Mouse (Mus musculus): ENCODE measurements around the gene Olfr340.
"Not testable (repeated sequence)": the region's sequence is repeated elsewhere in the genome, so short reads cannot be mapped to it uniquely, and the experiment has no call there.

Olfr340 gene

DNA sequence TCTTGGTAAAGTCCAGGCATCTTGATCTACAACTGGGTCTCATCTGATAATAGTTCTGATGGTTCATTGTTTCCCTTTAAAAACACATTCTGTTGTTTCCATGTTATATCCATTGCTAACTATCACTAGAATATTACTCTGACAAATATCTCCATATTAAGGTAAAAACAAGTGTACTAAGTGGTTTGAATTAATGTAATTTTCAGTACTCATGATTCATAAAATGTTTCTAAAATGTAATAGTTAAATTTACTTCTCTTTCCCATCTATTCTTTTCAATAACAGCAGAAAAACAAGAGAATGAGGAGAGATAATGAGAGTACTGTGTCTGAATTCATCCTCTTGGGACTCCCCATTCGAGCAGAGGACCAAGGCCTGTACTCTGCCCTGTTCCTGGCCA, at the start of gene Olfr340:
TSS of gene Olfr340 (plus strand) at position 301 of the 400 bp plus-strand sequence.
- no peak for DNase-seq

DNA sequence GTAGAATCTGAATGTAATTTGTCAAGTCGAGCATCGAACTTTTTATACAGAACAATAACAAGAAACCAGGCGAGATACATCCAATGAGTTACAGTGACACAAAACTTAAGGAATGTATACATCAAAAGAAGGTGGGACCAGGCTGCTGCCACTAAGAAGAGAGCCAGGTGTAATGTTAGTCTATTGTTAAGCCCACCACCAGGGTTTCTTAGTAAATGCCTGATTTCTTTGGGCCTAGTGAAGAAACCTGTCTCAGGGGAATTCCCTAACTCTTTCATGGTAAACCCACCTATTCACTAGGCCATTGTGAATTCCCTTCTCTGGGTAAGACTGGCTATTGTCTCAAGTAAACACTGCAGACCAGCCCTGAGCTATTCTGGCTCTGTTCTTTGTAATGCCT, 37.2 kb upstream of the Olfr340 start:
- not testable (repeated sequence) for DNase-seq

DNA sequence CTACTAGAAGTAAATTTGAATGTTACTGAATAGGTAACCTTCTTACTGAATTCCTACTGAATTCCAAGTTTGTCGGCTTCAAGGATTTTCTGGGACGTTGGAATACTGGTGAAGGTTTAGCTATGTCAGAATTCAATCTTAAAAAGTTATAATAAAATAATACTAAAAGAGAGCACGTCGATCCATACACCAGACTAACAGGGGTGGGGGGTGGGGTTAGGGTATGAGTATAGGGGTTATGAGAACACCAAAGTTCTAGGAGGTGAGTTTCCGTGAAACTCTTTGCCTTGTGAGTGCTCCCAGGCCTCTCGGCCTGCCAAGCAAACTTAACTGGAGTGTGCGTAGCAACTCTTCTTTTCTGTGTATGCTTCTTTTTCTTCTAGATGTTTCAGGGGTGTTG, 36.8 kb upstream of the Olfr340 start:
- not testable (repeated sequence) for DNase-seq

DNA sequence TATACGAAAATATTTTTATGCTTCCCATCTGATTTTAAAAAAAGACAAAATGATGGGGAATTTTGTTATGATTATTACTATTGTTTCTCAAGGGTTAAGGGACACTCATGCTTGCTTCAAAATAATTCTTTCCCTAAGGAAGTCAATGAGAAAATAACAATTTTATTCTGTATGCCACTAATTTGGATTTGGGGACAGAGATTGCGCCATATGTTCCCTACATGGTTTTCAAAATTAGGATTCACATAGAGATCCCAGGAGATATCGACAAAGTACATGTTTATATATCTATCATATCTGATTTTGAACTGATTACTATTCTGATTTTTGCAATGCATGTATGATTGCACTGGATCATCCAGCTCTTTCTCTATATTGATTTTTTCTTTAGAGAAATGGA, 33.7 kb upstream of the Olfr340 start, which contains the start of gene Olfr339:
TSS of gene Olfr339 (plus strand) at position 301 of the 400 bp plus-strand sequence.
- DNase-seq: no peak

DNA sequence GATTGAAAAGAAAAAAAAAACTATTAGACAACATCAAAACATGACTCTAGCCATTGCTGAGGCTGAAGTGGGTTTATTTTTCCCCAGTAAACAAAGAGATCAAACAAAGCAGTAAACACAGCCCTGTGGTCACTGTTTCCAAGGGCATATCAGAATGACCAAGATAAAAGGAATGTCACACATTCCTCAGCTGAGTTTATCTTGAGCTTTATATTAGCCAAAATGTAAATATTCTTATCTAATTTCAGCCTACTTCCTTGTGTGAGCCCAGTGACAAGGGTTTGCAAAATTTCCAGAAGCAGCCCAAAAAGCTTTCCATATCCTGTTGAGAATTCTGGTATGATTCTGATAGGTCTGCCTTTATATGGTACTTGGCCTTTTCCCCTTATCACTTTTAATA, 21.2 kb downstream of the Olfr340 start:
- DNase-seq: no peak

DNA sequence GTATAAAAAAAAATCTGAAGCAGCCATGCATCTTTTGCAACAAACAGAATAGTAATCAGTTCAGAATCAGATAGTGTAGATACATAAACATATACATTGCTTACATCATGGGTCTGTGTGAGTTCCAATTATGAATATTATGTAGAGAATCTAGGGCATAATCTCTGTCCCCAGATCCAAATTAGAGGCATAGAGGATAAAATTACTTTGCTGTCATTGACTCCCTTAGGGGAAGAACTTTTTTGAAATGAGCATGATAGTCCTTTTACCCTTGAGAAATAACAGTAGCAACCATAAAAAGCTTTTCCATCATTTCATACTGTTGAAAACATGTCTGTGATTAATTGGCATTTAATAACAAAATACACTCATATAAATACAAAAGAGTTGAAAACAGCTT, 30.0 kb downstream of the Olfr340 start, which contains the start of gene Olfr341:
TSS of gene Olfr341 (minus strand) at position 101 of the 400 bp plus-strand sequence.
- no peak for DNase-seq
